ENCODE assay signal across 23 mouse cellular contexts in the genomic region with DNA sequence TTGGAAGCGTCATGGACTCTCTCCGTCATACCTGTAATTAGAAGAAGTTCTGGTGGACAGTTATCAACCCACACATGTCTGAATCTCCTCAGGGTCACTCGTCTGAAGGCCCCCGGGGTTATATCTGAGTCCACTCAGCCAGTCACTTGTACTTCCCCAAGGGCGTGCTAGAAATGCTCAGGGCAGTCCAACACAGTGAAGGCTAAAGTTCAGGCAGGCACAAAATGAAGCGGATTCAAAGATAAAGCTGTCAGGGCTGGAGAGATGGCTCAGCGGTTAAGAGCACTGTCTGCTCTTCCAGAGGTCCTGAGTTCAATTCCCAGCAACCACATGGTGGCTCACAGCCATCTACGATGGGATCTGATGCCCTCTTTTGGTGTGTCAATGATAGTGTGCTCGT. TPM values are rescaled to one million over a fixed set of nuclear protein-coding genes. Genes with fewer than 3 reads are reported as not detected.
DNase-seq lines count a peak whose midpoint lies in the region; ATAC-seq and TF ChIP-seq lines count a peak whose summit lies in the region.
"Had no signal": no experiment of that assay in that cellular context is flagged by ENCODE, and none has a peak within 500 bp of the region (broad histone marks: within the 10 kb centered on the region; RNA-seq: fewer than 3 reads in every experiment).

No protein-coding gene starts in this region.

- TF ChIP-seq CTCF in testis, adult 2 months (IDR thresholded peaks at IDR 0.05; ENCODE audit: control insufficient read depth, insufficient read depth, insufficient replicate concordance, low read depth, low read length) = no peak
- no peak; a peak in 1 of 6 replicates for TF ChIP-seq CTCF in MEL (IDR thresholded peaks at IDR 0.05 in 2 of 3, conservative IDR thresholded peaks at IDR 0.05 in 1 of 3; ENCODE audit: control insufficient read depth in 1 of 3, insufficient read depth in 1 of 3, low read depth in 2 of 3, low read length in 3 of 3, poor library complexity in 1 of 3, severe bottlenecking in 1 of 3)

- 89% methylated on average over 9 of the region's 9 CpGs for WGBS in neural tube, embryonic 15.5 days

- H3K27me3 ChIP-seq in testis, adult 2 months (ENCODE audit: control insufficient read depth, insufficient read depth, low read length) = no peaks in the 10 kb centered on the region
- H3K27me3 ChIP-seq in MEL (ENCODE audit: control insufficient read depth in 1 of 2, insufficient read depth in 2 of 2, low read length in 2 of 2) = no peaks in the 10 kb centered on the region
- no peaks in the 10 kb centered on the region for H3K27me3 ChIP-seq in neural tube, embryonic 15.5 days (replicated peaks)
- H3K27me3 ChIP-seq: embryonic facial prominence, embryonic 13.5 days; embryonic facial prominence, embryonic 15.5 days; forebrain, embryonic 15.5 days had no signal

- TF ChIP-seq RAD21 in MEL (IDR thresholded peaks at IDR 0.05; ENCODE audit: low read depth, low read length) = no peak

- H3K36me3 ChIP-seq in testis, adult 2 months (ENCODE audit: control insufficient read depth, insufficient read depth, low read length) = peaks cover 4% of the 10 kb centered on the region
- H3K36me3 ChIP-seq in MEL (ENCODE audit: control insufficient read depth in 1 of 2, insufficient read depth in 2 of 2, low read length in 2 of 2) = no peaks in the 10 kb centered on the region; a peak in 1 of 4 replicates
- H3K36me3 ChIP-seq in neural tube, embryonic 15.5 days = no peaks in the 10 kb centered on the region
- H3K36me3 ChIP-seq: embryonic facial prominence, embryonic 13.5 days; embryonic facial prominence, embryonic 15.5 days; forebrain, embryonic 15.5 days; G1E had no signal

- peaks cover 9% of the 10 kb centered on the region for H3K4me1 ChIP-seq in testis, adult 2 months (ENCODE audit: control insufficient read depth, insufficient read depth, low read length)
- peaks cover 0 to 12% of the 10 kb centered on the region in 2 experiments; a peak in 2 of 4 replicates for H3K4me1 ChIP-seq in MEL (ENCODE audit: control insufficient read depth in 1 of 2, insufficient read depth in 2 of 2, low read length in 2 of 2)
- peaks cover 14% of the 10 kb centered on the region for H3K4me1 ChIP-seq in neural tube, embryonic 15.5 days

- H3K79me2 ChIP-seq in MEL (ENCODE audit: control insufficient read depth, insufficient read depth, low read length, poor library complexity) = no peaks in the 10 kb centered on the region

- H3K4me2 ChIP-seq in neural tube, embryonic 15.5 days = no peak overlapping the region
- H3K4me2 ChIP-seq: embryonic facial prominence, embryonic 13.5 days; embryonic facial prominence, embryonic 15.5 days; forebrain, embryonic 13.5 days; forebrain, embryonic 15.5 days had no signal

- H3K27ac ChIP-seq in testis, adult 2 months (ENCODE audit: control insufficient read depth, insufficient read depth, low read depth, low read length) = peak overlapping the region; percentile 30; the same call in 1 of the 2 replicates
- H3K27ac ChIP-seq in MEL (ENCODE audit: control insufficient read depth, low read depth, low read length) = 0 out of 2 replicates have a peak overlapping the region, but pooled peaks have one; percentile 16
- H3K27ac ChIP-seq in neural tube, embryonic 15.5 days (replicated peaks) = no peak overlapping the region
- H3K27ac ChIP-seq: embryonic facial prominence, embryonic 13.5 days; embryonic facial prominence, embryonic 15.5 days; forebrain, embryonic 13.5 days; forebrain, embryonic 15.5 days had no signal

- TF ChIP-seq POLR2A in testis, adult 2 months (IDR thresholded peaks at IDR 0.05; ENCODE audit: control insufficient read depth, low read depth, low read length) = no peak
- TF ChIP-seq POLR2A in MEL (IDR thresholded peaks at IDR 0.05; ENCODE audit: control insufficient read depth in 1 of 2, insufficient read depth in 1 of 2, low read depth in 1 of 2, low read length in 2 of 2, poor library complexity in 1 of 2) = no peak

- peak overlapping the region; percentile 91 for H3K4me3 ChIP-seq in testis, adult 2 months (ENCODE audit: control insufficient read depth, low read depth, low read length)
- peak overlapping the region in 1 of 2 experiments; percentile 28; a peak in 2 of 4 replicates for H3K4me3 ChIP-seq in MEL (ENCODE audit: control insufficient read depth in 1 of 2, insufficient read depth in 1 of 2, low read depth in 2 of 2, low read length in 2 of 2)
- H3K4me3 ChIP-seq in neural tube, embryonic 15.5 days (replicated peaks) = no peak overlapping the region
- H3K4me3 ChIP-seq: embryonic facial prominence, embryonic 13.5 days; embryonic facial prominence, embryonic 15.5 days; erythroblast, embryonic 14.5 days; forebrain, embryonic 13.5 days; forebrain, embryonic 15.5 days had no signal

- ATAC-seq in neural tube, embryonic 15.5 days (ENCODE audit: low FRiP score) = no peak
- ATAC-seq: forebrain, embryonic 13.5 days; forebrain, embryonic 15.5 days; forebrain, postnatal 0 days had no signal

- no peak for DNase-seq in testis, postnatal 14 days (ENCODE audit: low spot score)
- peak; percentile 51 for DNase-seq in MEL (ENCODE audit: low read depth, low spot score)
- DNase-seq in thymus, postnatal 36 days = no peak
- DNase-seq: adrenal gland, adult 2 months; adrenal gland, postnatal 10 days; adrenal gland, postnatal 25 days; cerebellum, adult 11 months; cerebellum, adult 18-20 months; cerebellum, adult 8-10 months; cerebellum, adult 9-11 months; cerebellum, postnatal 14 days; cerebellum, postnatal 36 days; embryo, embryonic 11 days; forebrain, postnatal 0 days had no signal

- no peaks in the 10 kb centered on the region for H3K9me3 ChIP-seq in MEL (replicated peaks; ENCODE audit: insufficient read depth, low read length)
- no peaks in the 10 kb centered on the region; the same call in 1 of the 2 replicates for H3K9me3 ChIP-seq in neural tube, embryonic 15.5 days (replicated peaks)
- H3K9me3 ChIP-seq: embryonic facial prominence, embryonic 13.5 days; embryonic facial prominence, embryonic 15.5 days; forebrain, embryonic 13.5 days; forebrain, embryonic 15.5 days had no signal

- TF ChIP-seq EP300 in MEL (IDR thresholded peaks at IDR 0.05; ENCODE audit: low read depth in 1 of 2, low read length in 2 of 2) = no peak

- H3K9ac ChIP-seq in MEL (ENCODE audit: control insufficient read depth, low read depth, low read length, poor library complexity, severe bottlenecking) = no peak overlapping the region; the same call in 1 of the 2 replicates
- H3K9ac ChIP-seq in neural tube, embryonic 15.5 days (replicated peaks) = no peak overlapping the region
- H3K9ac ChIP-seq: embryonic facial prominence, embryonic 13.5 days; embryonic facial prominence, embryonic 15.5 days; forebrain, embryonic 13.5 days; forebrain, embryonic 15.5 days; forebrain, postnatal 0 days had no signal

TF ChIP-seq in MEL, 35 proteins besides CTCF, POLR2A, EP300 and RAD21:
- TF ChIP-seq GABPA (IDR thresholded peaks at IDR 0.05; ENCODE audit: low read depth, low read length) = no peak
- TF ChIP-seq TBP (IDR thresholded peaks at IDR 0.05; ENCODE audit: low read depth, low read length) = peak; percentile 98

RNA-seq across cellular contexts. Expression of a gene that starts 2.4 kb away (rescaled TPM):
- 4,001 and 4,433 TPM in 2 replicates for polyA plus RNA-seq in testis, adult 2 months (2012; rRNA removed)
- total RNA-seq in MEL (2012; rRNA removed) = 0.46 and 0.50 TPM in 2 replicates
- under 1 TPM in 1 of 2 experiments, not detected in 1; 0.82 TPM for polyA plus RNA-seq in MEL (2012; ENCODE audit: insufficient read depth in 1 of 2, insufficient read length in 2 of 2, low read depth in 1 of 2, low replicate concordance in 2 of 2, missing spikeins in 1 of 2)
- polyA plus RNA-seq in neural tube, embryonic 15.5 days (2015; fragmentation: Nextera tagmentation; extraction: Ambion mirVana) = 1.4 and 1.8 TPM in 2 replicates
- total RNA-seq: adrenal gland, postnatal 25 days; G1E had no signal
- polyA plus RNA-seq: adrenal gland, adult 2 months; C2C12; erythroblast, embryonic 14.5 days; G1E had no signal

Comparison
In these comparisons a context has a peak if more than half of its experiments do, and no peak if none do; other contexts are left out.
1. RNA of a gene that starts 2.4 kb away (polyA plus RNA-seq): 4,001 to 4,433 TPM in testis, adult 2 months; 1.4 to 1.8 TPM in neural tube, embryonic 15.5 days and 0.82 TPM in MEL; every median in the first group is over 1,000 times any median in the second.